Mouse (Mus musculus) brain, embryonic 14.5 days (tissue): ENCODE measurements around the gene Tas2r135. TPM values are rescaled to one million over a fixed set of nuclear protein-coding genes. Genes with fewer than 3 reads are reported as not detected.

Experiments
- DNase-seq: peaks from one replicate; pipeline ENCODE4 v3.0.0-alpha.2; 2011; ENCODE audit warnings: low read depth
- CTCF ChIP-seq: fragments of 200-500 bp; IDR thresholded peaks from 2 replicates; pipeline ENCODE4 v1.5.1; 2012; ENCODE audit warnings: inconsistent platforms, mild to moderate bottlenecking, moderate library complexity, borderline replicate concordance; ENCODE audit not compliant: insufficient read depth, insufficient read length; ENCODE audit errors: extremely low read depth
- POLR2A ChIP-seq: fragments of 200-500 bp; IDR thresholded peaks from 2 replicates; pipeline ENCODE4 v1.6.1; 2012; ENCODE audit warnings: mild to moderate bottlenecking, inconsistent platforms, borderline replicate concordance; ENCODE audit not compliant: poor library complexity, insufficient read depth, insufficient read length, severe bottlenecking; ENCODE audit errors: extremely low read depth
- polyA plus RNA-seq: library from polyadenylated mRNA; depleted of rRNA; stranded (reverse); fragments of >200 nt; gene quantifications from 2 replicates; pipeline ENCODE4 v1.2.3, GENCODE M21; 2012; rRNA removed

Gene Tas2r135
- 0.07 TPM in 1 of 2 replicates, not detected in the other for polyA plus RNA-seq

GRCm38 (mm10) chr6:42405134-42405533, at the start of gene Tas2r135:
Gene Tas2r135 (plus strand): TSS chr6:42405434.
- no peak for DNase-seq
- TF ChIP-seq POLR2A = no peak
- TF ChIP-seq CTCF = no peak

GRCm38 (mm10) chr6:42355794-42356600, 49.2 kb upstream of the Tas2r135 start:
- TF ChIP-seq POLR2A (no peak), CTCF (no peak)

GRCm38 (mm10) chr6:42356913-42357312, 48.3 kb upstream of the Tas2r135 start:
- no peak for DNase-seq
- no peak for TF ChIP-seq CTCF
- TF ChIP-seq POLR2A = no peak

More at GRCm38 (mm10) chr6:42355794-42356600, 49.2 kb upstream of the Tas2r135 start:
- no peak for DNase-seq

- TF ChIP-seq CTCF (no peak), POLR2A (no peak)
- DNase-seq = no peak
Measured at GRCm38 (mm10) chr6:42357901-42358300, 47.3 kb upstream of the Tas2r135 start.

- DNase-seq = no peak
- TF ChIP-seq CTCF (no peak), POLR2A (no peak)
Measured at GRCm38 (mm10) chr6:42358901-42359300, 46.3 kb upstream of the Tas2r135 start.

GRCm38 (mm10) chr6:42359364-42360147, 45.7 kb upstream of the Tas2r135 start:
- TF ChIP-seq CTCF (no peak), POLR2A (no peak)
- no peak for DNase-seq

GRCm38 (mm10) chr6:42360231-42360840, 44.9 kb upstream of the Tas2r135 start:
- TF ChIP-seq POLR2A = no peak
- no peak for TF ChIP-seq CTCF
- DNase-seq = no peak

- no peak for DNase-seq
- TF ChIP-seq POLR2A = no peak
- TF ChIP-seq CTCF = no peak
Measured at GRCm38 (mm10) chr6:42361041-42361895, 44.0 kb upstream of the Tas2r135 start.

GRCm38 (mm10) chr6:42362074-42362473, 43.2 kb upstream of the Tas2r135 start:
- no peak for DNase-seq
- TF ChIP-seq POLR2A (no peak), CTCF (no peak)

- TF ChIP-seq CTCF (no peak), POLR2A (no peak)
- DNase-seq = no peak
Measured at GRCm38 (mm10) chr6:42362497-42362896, 42.7 kb upstream of the Tas2r135 start.
